Mouse (Mus musculus) embryo, embryonic 10.5 days (tissue): Measurements from ENCODE around the gene Fbxo11.
"Not testable (repeated sequence)": the region's sequence is repeated elsewhere in the genome, so short reads cannot be mapped to it uniquely, and the experiment has no call there.

Experiments
- DNase-seq: peaks from one replicate; pipeline ENCODE4 v3.0.0-alpha.2; 2015; ENCODE audit warnings: low spot score

Fbxo11 gene

GRCm38 (mm10) chr17:87963081-87964075 lies 101.7 kb downstream of the Fbxo11 start:
- no peak for DNase-seq

- not testable (repeated sequence) for DNase-seq
These were observed 105.2 kb downstream of the Fbxo11 start for GRCm38 (mm10) chr17:87959931-87960330.

- DNase-seq: not testable (repeated sequence)
These were observed 105.7 kb downstream of the Fbxo11 start for GRCm38 (mm10) chr17:87959406-87959805.

- DNase-seq: no peak
These were observed 106.8 kb downstream of the Fbxo11 start for GRCm38 (mm10) chr17:87958283-87958682.

GRCm38 (mm10) chr17:87957096-87957840 lies 107.8 kb downstream of the Fbxo11 start:
- no peak for DNase-seq

GRCm38 (mm10) chr17:87954618-87955124 lies 110.4 kb downstream of the Fbxo11 start:
- DNase-seq: not testable (repeated sequence)

- peak; percentile 76 for DNase-seq
These were observed 116.0 kb downstream of the Fbxo11 start for GRCm38 (mm10) chr17:87948965-87949584.
